Mouse (Mus musculus) heart, adult 2 months (tissue): ENCODE measurements around the gene Kxd1. TPM values are rescaled to one million over a fixed set of nuclear protein-coding genes. Genes with fewer than 3 reads are reported as not detected.

ENCODE experiments used
- DNase-seq, 2 experiments: peaks; one replicate each; pipeline ENCODE4 v3.0.0; 2021
- H3K27ac ChIP-seq: fragments of 200-600 bp; 2 replicates; pipeline ENCODE4 v1.8.1; 2022
- H3K27me3 ChIP-seq: fragments of 200-500 bp; 2 replicates; pipeline ENCODE4 v1.6.1; 2012; ENCODE audit warnings: mild to moderate bottlenecking, low read length, inconsistent platforms, mixed read lengths; ENCODE audit not compliant: control insufficient read depth, insufficient read depth
- H3K36me3 ChIP-seq: fragments of 200-500 bp; 2 replicates; pipeline ENCODE4 v1.6.1; 2012; ENCODE audit warnings: low read length, inconsistent platforms; ENCODE audit not compliant: control insufficient read depth, insufficient read depth
- H3K4me1 ChIP-seq: fragments of 200-500 bp; 2 replicates; pipeline ENCODE4 v1.6.1; 2011; ENCODE audit warnings: low read length; ENCODE audit not compliant: control insufficient read depth, insufficient read depth
- H3K4me3 ChIP-seq: fragments of 200-600 bp; 2 replicates; pipeline ENCODE4 v1.8.1; 2022
- H3K79me2 ChIP-seq: fragments of 200-500 bp; replicated peaks from 2 replicates; pipeline ENCODE4 v1.6.1; 2012; ENCODE audit warnings: mild to moderate bottlenecking, inconsistent platforms, low read length, moderate library complexity, mixed read lengths; ENCODE audit not compliant: control insufficient read depth, insufficient read depth
- H3K9ac ChIP-seq: fragments of 200-500 bp; 2 replicates; pipeline ENCODE4 v1.6.1; 2012; ENCODE audit warnings: low read depth, mild to moderate bottlenecking, control low read depth, inconsistent platforms, low read length, mixed read lengths
- CTCF ChIP-seq: fragments of 200-600 bp; IDR thresholded peaks from 2 replicates; pipeline ENCODE4 v1.8.1; 2022; ENCODE audit warnings: antibody characterized with exemption, mild to moderate bottlenecking, moderate library complexity
- EP300 ChIP-seq: fragments of 200-500 bp; IDR thresholded peaks from 2 replicates; pipeline ENCODE4 v1.6.1; 2011; ENCODE audit warnings: low read depth, low read length, control low read depth; ENCODE audit not compliant: insufficient read depth
- POLR2A ChIP-seq: fragments of 200-500 bp; IDR thresholded peaks from 2 replicates; pipeline ENCODE4 v1.6.1; 2011; ENCODE audit warnings: mild to moderate bottlenecking, low read depth, low read length, control low read depth; ENCODE audit not compliant: insufficient read depth
- WGBS: fragments of 180-500 bp; shearing (Covaris S2); methylation state at CpG from one replicate; pipeline ENCODE4 v1.1.7; 2018; 5-methylcytosine and 5-hydroxymethylcytosine counted together
- intact Hi-C: fragments of 180-260 bp; cut with DNase I; formaldehyde crosslinking; loops from one replicate; pipeline ENCODE4 v1.15.1; 2025
- polyA plus RNA-seq: library from polyadenylated mRNA; depleted of rRNA; stranded (reverse); fragments of >200 nt; gene quantifications from 2 replicates; pipeline ENCODE4 v1.2.3, GENCODE M21; 2012
- total RNA-seq, 2 experiments: library from RNA; stranded (reverse); gene quantifications; 2 replicates each; pipeline ENCODE4 v1.2.3; 2021

Kxd1 gene
- total and polyA plus RNA-seq, 3 experiments, result 80.4 to 121 (median 99.4) TPM

GRCm38 (mm10) chr8:70570360-70570759 lies 42.6 kb upstream of the Kxd1 start:
- H3K79me2 ChIP-seq, result peaks cover 7% of the 10 kb centered on the region
- H3K36me3 ChIP-seq, result no peaks in the 10 kb centered on the region
- intact Hi-C loops, result loop anchor here (5.0 kb wide), 1 partner anchor 827 kb away; the partner anchor contains the start of genes Babam1 and Ushbp1
- peak overlapping the region; percentile 72 for H3K27ac ChIP-seq
- peaks cover 36% of the 10 kb centered on the region for H3K4me1 ChIP-seq
- no peaks in the 10 kb centered on the region for H3K27me3 ChIP-seq
- DNase-seq, result peak in 1 of 2 experiments; percentile 12
- no peak overlapping the region for H3K4me3 ChIP-seq
- TF ChIP-seq POLR2A (no peak), EP300 (no peak), CTCF (no peak)
- no peak overlapping the region for H3K9ac ChIP-seq

GRCm38 (mm10) chr8:70565561-70565960 lies 37.8 kb upstream of the Kxd1 start:
- Histone ChIP-seq H3K36me3 (peaks cover 8% of the 10 kb centered on the region; the same call in 1 of the 2 replicates), H3K27me3 (no peaks in the 10 kb centered on the region), H3K4me3 (no peak overlapping the region), H3K79me2 (peaks cover 7% of the 10 kb centered on the region), H3K4me1 (peaks cover 53% of the 10 kb centered on the region), H3K27ac (peak overlapping the region; percentile 18), H3K9ac (no peak overlapping the region)
- TF ChIP-seq POLR2A (no peak), CTCF (no peak), EP300 (0 out of 2 replicates have a peak, but pooled peaks have one; percentile 31)
- intact Hi-C loops, result no loop called here
- WGBS, result 38% methylated on average over 3 of the region's 3 CpGs
- DNase-seq, result peak; percentile 59 to 64

GRCm38 (mm10) chr8:70564696-70565235 lies 37.0 kb upstream of the Kxd1 start:
- Histone ChIP-seq H3K4me1 (peaks cover 54% of the 10 kb centered on the region), H3K27me3 (no peaks in the 10 kb centered on the region), H3K36me3 (peaks cover 11% of the 10 kb centered on the region; the same call in 1 of the 2 replicates), H3K79me2 (peaks cover 6% of the 10 kb centered on the region), H3K9ac (no peak overlapping the region), H3K27ac (peak overlapping the region; percentile 42), H3K4me3 (no peak overlapping the region)
- TF ChIP-seq CTCF (no peak), EP300 (no peak), POLR2A (no peak)
- 41% methylated on average over 3 of the region's 3 CpGs for WGBS
- no peak for DNase-seq
- intact Hi-C loops, result no loop called here

- DNase-seq, result no peak
- peaks cover 1% of the 10 kb centered on the region for H3K79me2 ChIP-seq
- no peak overlapping the region for H3K9ac ChIP-seq
- peaks cover 11% of the 10 kb centered on the region; the same call in 1 of the 2 replicates for H3K36me3 ChIP-seq
- peak overlapping the region; percentile 74; the same call in 1 of the 2 replicates for H3K27ac ChIP-seq
- TF ChIP-seq POLR2A, result no peak
- TF ChIP-seq EP300, result no peak
- no peak for TF ChIP-seq CTCF
- H3K27me3 ChIP-seq, result no peaks in the 10 kb centered on the region
- H3K4me3 ChIP-seq, result no peak overlapping the region
- intact Hi-C loops, result no loop called here
- H3K4me1 ChIP-seq, result peaks cover 53% of the 10 kb centered on the region
- 82% methylated on average over 6 of the region's 6 CpGs for WGBS
Observed at GRCm38 (mm10) chr8:70563763-70564387, 36.1 kb upstream of the Kxd1 start.

- TF ChIP-seq EP300 (peak; percentile 86), POLR2A (no peak), CTCF (no peak)
- H3K4me3 ChIP-seq, result no peak overlapping the region
- H3K4me1 ChIP-seq, result peaks cover 60% of the 10 kb centered on the region
- 71% methylated on average over 3 of the region's 3 CpGs for WGBS
- peaks cover 1% of the 10 kb centered on the region for H3K79me2 ChIP-seq
- no peaks in the 10 kb centered on the region for H3K27me3 ChIP-seq
- peaks cover 11% of the 10 kb centered on the region; the same call in 1 of the 2 replicates for H3K36me3 ChIP-seq
- peak overlapping the region; percentile 74 for H3K27ac ChIP-seq
- DNase-seq, result peak in 1 of 2 experiments; percentile 65
- intact Hi-C loops, result no loop called here
- no peak overlapping the region for H3K9ac ChIP-seq
Observed at GRCm38 (mm10) chr8:70562802-70563201, 35.0 kb upstream of the Kxd1 start.

GRCm38 (mm10) chr8:70561809-70562535 lies 34.2 kb upstream of the Kxd1 start:
- intact Hi-C loops, result loop anchor here (2.0 kb wide), 1 partner anchor 49 kb away; no protein-coding TSS in a partner anchor
- H3K27me3 ChIP-seq, result no peaks in the 10 kb centered on the region
- H3K9ac ChIP-seq, result peak overlapping the region; percentile 41
- peak overlapping the region; percentile 74 for H3K27ac ChIP-seq
- WGBS, result 29% methylated on average over 7 of the region's 7 CpGs
- DNase-seq, result peak; percentile 74 to 84
- peaks cover 60% of the 10 kb centered on the region for H3K4me1 ChIP-seq
- H3K4me3 ChIP-seq, result no peak overlapping the region
- peaks cover 1% of the 10 kb centered on the region for H3K79me2 ChIP-seq
- peak; percentile 96 for TF ChIP-seq EP300
- TF ChIP-seq POLR2A, result 0 out of 2 replicates have a peak, but pooled peaks have one; percentile 24
- TF ChIP-seq CTCF, result no peak
- peaks cover 11% of the 10 kb centered on the region; the same call in 1 of the 2 replicates for H3K36me3 ChIP-seq
